Mouse (Mus musculus) heart, postnatal 0 days (tissue): ENCODE results near the gene Gm42906. TPM values are rescaled to one million over a fixed set of nuclear protein-coding genes. Genes with fewer than 3 reads are reported as not detected.

ENCODE experiments used
- ATAC-seq: fragments of 200-750 bp; cut with Nextera tagmentation; 2 replicates; pipeline ENCODE4 v1.8.0; 2017; ENCODE audit warnings: low read depth, moderate number of reproducible peaks, moderate library complexity; ENCODE audit not compliant: insufficient read depth
- DNase-seq: peaks from one replicate; pipeline ENCODE4 v3.0.0-alpha.2; 2016; ENCODE audit warnings: low spot score
- H3K27ac ChIP-seq: fragments of 300-500 bp; sonication (generic); 2 replicates; pipeline ENCODE4 v1.5.1; 2014; ENCODE audit warnings: low read depth, mild to moderate bottlenecking
- H3K27me3 ChIP-seq: fragments of 300-500 bp; sonication (generic); 2 replicates; pipeline ENCODE4 v1.6.1; 2014; ENCODE audit warnings: low read length, mixed read lengths; ENCODE audit not compliant: control insufficient read depth, insufficient read depth
- H3K36me3 ChIP-seq: fragments of 300-500 bp; sonication (generic); replicated peaks from 2 replicates; pipeline ENCODE4 v1.6.1; 2014; ENCODE audit warnings: low read length, mixed read lengths; ENCODE audit not compliant: control insufficient read depth, insufficient read depth
- H3K4me1 ChIP-seq: fragments of 300-500 bp; sonication (generic); 2 replicates; pipeline ENCODE4 v1.6.1; 2014; ENCODE audit warnings: antibody characterized with exemption; ENCODE audit not compliant: control insufficient read depth, insufficient read depth
- H3K4me2 ChIP-seq: fragments of 300-500 bp; sonication (generic); 2 replicates; pipeline ENCODE4 v1.6.1; 2014; ENCODE audit warnings: low read depth, mild to moderate bottlenecking, low read length, moderate library complexity
- H3K4me3 ChIP-seq: fragments of 300-500 bp; sonication (generic); 2 replicates; pipeline ENCODE4 v1.5.1; 2014; ENCODE audit warnings: low read depth, low read length
- H3K9ac ChIP-seq: fragments of 300-500 bp; sonication (generic); replicated peaks from 2 replicates; pipeline ENCODE4 v1.6.1; 2014; ENCODE audit warnings: low read depth, low read length, mixed read lengths
- H3K9me3 ChIP-seq: fragments of 300-500 bp; sonication (generic); replicated peaks from 2 replicates; pipeline ENCODE4 v1.6.1; 2016; ENCODE audit warnings: low read length; ENCODE audit not compliant: control insufficient read depth
- CTCF ChIP-seq: IDR thresholded peaks from 2 replicates; pipeline ENCODE4 v1.5.1; 2016; ENCODE audit warnings: antibody characterized with exemption, control low read depth, low read depth
- EP300 ChIP-seq: IDR thresholded peaks from 2 replicates; pipeline ENCODE4 v1.6.1; 2016; ENCODE audit warnings: antibody characterized with exemption, low read depth
- WGBS: fragments of 180-500 bp; shearing (Covaris S2); extraction: QIAGEN DNeasy Blood & Tissue Kit; methylation state at CpG from one replicate; pipeline ENCODE4 v1.1.7; 2014; 5-methylcytosine and 5-hydroxymethylcytosine counted together
- polyA plus RNA-seq: library from polyadenylated mRNA; unstranded; fragments of >200 nt; fragmentation: Nextera tagmentation; extraction: Ambion mirVana; gene quantifications from 2 replicates; pipeline ENCODE4 v1.2.1, GENCODE M21; 2015
- total RNA-seq: library from RNA; depleted of rRNA; stranded (reverse); fragments of >200 nt; gene quantifications from 2 replicates; pipeline ENCODE4 v1.2.3, GENCODE M21; 2014; ENCODE audit warnings: low replicate concordance

Gene Gm42906
- total and polyA plus RNA-seq, 2 experiments from 2014 or later: not detected

DNA sequence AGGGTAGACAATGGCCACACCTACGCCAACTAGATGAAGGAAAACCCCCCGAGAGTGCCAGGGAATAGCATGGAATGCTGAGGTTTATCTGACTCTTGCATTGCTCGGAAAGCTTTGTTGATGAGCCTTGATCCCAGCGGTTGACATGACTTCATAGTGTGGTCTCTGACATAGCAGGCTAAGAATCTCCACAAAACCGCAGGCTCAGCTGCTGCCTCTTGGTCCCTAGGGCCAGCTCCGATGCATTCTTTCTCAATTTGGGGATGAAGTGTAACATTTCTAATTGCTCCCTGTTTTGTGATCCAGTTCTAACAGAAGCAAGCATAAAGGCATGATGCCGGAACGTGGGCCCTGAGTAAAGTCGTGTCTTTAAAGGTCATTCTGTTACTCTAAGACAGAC is 315.2 kb downstream of the Gm42906 start:
- ATAC-seq (no peak), DNase-seq (no peak)
- Histone ChIP-seq H3K27ac (no peak overlapping the region), H3K4me2 (no peak overlapping the region), H3K4me3 (no peak overlapping the region), H3K9ac (no peak overlapping the region), H3K36me3 (no peaks in the 10 kb centered on the region), H3K9me3 (no peaks in the 10 kb centered on the region), H3K27me3 (no peaks in the 10 kb centered on the region), H3K4me1 (no peaks in the 10 kb centered on the region)
- TF ChIP-seq CTCF: no peak
- 74% methylated on average over 9 of the region's 9 CpGs for WGBS

GRCm38 (mm10) chr5:151111080-151111871 is 316.7 kb downstream of the Gm42906 start:
- Histone ChIP-seq H3K4me3 (no peak overlapping the region), H3K4me2 (no peak overlapping the region)

GRCm38 (mm10) chr5:151110461-151110908 is 317.5 kb downstream of the Gm42906 start:
- Histone ChIP-seq H3K4me2 (no peak overlapping the region), H3K9me3 (no peaks in the 10 kb centered on the region), H3K4me3 (no peak overlapping the region), H3K27ac (peak overlapping the region; percentile 23; the same call in 1 of the 2 replicates), H3K36me3 (no peaks in the 10 kb centered on the region), H3K4me1 (no peaks in the 10 kb centered on the region), H3K9ac (no peak overlapping the region), H3K27me3 (no peaks in the 10 kb centered on the region)
- 59% methylated on average over 6 of the region's 6 CpGs for WGBS
- no peak for DNase-seq
- TF ChIP-seq EP300 (no peak), CTCF (no peak)
- no peak for ATAC-seq

More at GRCm38 (mm10) chr5:151111080-151111871, 316.7 kb downstream of the Gm42906 start:
- no peak for ATAC-seq
- no peaks in the 10 kb centered on the region for H3K36me3 ChIP-seq
- H3K27ac ChIP-seq: no peak overlapping the region
- no peaks in the 10 kb centered on the region for H3K9me3 ChIP-seq
- H3K9ac ChIP-seq: no peak overlapping the region
- no peaks in the 10 kb centered on the region for H3K27me3 ChIP-seq
- TF ChIP-seq EP300 (no peak), CTCF (no peak)
- no peaks in the 10 kb centered on the region for H3K4me1 ChIP-seq
- DNase-seq: no peak
- 84% methylated on average over 7 of the region's 7 CpGs for WGBS

GRCm38 (mm10) chr5:151109822-151110221 is 318.1 kb downstream of the Gm42906 start:
- 55% methylated on average over 2 of the region's 2 CpGs for WGBS

DNA sequence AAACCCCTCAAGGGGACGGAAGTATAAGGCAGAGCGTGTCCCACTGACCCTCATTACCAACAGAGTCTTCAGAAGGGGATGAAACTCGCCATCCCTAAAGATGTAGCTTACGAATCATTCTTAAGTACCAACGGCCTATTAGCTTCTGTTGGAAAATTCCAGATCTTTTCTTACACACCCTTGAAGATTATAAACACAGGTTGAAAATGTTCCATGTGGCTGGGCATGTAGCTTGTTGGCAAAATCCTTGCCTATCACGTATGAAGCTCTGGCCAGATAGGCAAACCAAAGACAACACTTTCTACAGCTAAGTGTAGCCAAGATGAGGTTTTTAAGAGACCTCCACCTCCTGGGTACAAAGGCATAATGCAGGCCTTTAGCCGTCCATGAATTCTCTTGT is 319.0 kb downstream of the Gm42906 start:
- ATAC-seq (no peak), DNase-seq (no peak)
- TF ChIP-seq CTCF (no peak), EP300 (no peak)
- Histone ChIP-seq H3K9me3 (no peaks in the 10 kb centered on the region), H3K36me3 (no peaks in the 10 kb centered on the region), H3K9ac (no peak overlapping the region), H3K27ac (peak overlapping the region; percentile 58), H3K4me3 (no peak overlapping the region), H3K27me3 (no peaks in the 10 kb centered on the region), H3K4me1 (peaks cover 10% of the 10 kb centered on the region), H3K4me2 (peak overlapping the region; percentile 46)
- whole genome bisulfite sequencing: 71% methylated on average over 7 of the region's 7 CpGs

More at GRCm38 (mm10) chr5:151109822-151110221, 318.1 kb downstream of the Gm42906 start:
- Histone ChIP-seq H3K27ac (0 out of 2 replicates have a peak overlapping the region, but pooled peaks have one; percentile 9), H3K36me3 (no peaks in the 10 kb centered on the region), H3K4me3 (no peak overlapping the region), H3K4me1 (0 out of 2 replicates have a peak, but pooled peaks cover 2% of the 10 kb centered on the region), H3K9ac (no peak overlapping the region), H3K9me3 (no peaks in the 10 kb centered on the region), H3K4me2 (no peak overlapping the region), H3K27me3 (no peaks in the 10 kb centered on the region)
- DNase-seq: no peak
- TF ChIP-seq CTCF (no peak), EP300 (no peak)
- ATAC-seq: no peak
